Mouse (Mus musculus) neutrophil, adult 5-6 weeks (primary cell): ENCODE measurements around the gene Olfr287. TPM values are rescaled to one million over a fixed set of nuclear protein-coding genes. Genes with fewer than 3 reads are reported as not detected.

Experiments
- ATAC-seq: fragments of 151-379, 151-347 bp; 2 replicates; pipeline ENCODE4 v1.8.0; 2017; ENCODE audit warnings: mild to moderate bottlenecking, moderate TSS enrichment; ENCODE audit not compliant: insufficient number of reproducible peaks, poor library complexity, low FRiP score, severe bottlenecking; ENCODE audit errors: extremely low read depth
- total RNA-seq: library from RNA; stranded (forward); fragments of 200-1000 nt; gene quantifications from 2 replicates; pipeline ENCODE4 v1.2.3, GENCODE M21; 2017

Gene Olfr287
- total RNA-seq, 1 experiment from 2014 or later, result not detected

DNA sequence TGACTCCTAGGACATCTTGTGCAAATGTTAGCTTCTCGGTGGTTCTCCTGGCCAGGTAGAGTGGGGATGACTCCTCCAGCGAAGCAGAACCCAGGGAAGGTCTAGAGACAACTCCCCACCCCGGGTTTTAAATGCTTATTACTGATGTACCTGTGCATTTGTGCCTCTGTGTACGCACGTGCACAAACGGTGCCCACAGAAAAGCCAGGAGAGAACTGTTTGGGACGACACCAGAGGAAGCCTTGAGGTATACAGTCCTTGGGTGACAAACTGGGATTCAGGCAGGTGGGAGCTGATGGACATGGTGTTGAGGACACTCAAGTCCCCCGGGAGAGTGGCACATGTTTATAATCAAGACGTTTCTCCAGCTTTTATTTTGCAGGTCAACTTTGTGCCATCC, 49.9 kb downstream of the Olfr287 start:
- no peak for ATAC-seq

DNA sequence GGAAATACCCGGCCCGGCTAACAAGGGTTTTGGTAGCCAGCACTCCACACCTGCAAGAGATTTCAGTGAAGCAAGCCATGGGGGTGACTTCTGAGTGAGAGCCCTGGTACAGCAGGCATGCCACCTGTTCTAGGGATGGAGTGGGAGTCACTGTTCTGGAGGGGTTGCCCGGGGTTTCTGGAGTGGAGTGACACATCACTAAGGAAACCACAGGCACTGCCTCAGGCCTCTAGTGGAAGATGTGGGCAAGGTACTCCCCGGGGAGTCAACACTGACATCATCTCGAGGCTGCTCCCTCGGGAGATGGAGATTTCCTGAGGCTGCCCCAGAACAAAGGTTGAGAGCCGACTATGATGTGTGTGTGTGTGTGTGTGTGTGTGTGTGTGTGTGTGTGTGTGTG, 50.5 kb downstream of the Olfr287 start:
- ATAC-seq, result no peak

DNA sequence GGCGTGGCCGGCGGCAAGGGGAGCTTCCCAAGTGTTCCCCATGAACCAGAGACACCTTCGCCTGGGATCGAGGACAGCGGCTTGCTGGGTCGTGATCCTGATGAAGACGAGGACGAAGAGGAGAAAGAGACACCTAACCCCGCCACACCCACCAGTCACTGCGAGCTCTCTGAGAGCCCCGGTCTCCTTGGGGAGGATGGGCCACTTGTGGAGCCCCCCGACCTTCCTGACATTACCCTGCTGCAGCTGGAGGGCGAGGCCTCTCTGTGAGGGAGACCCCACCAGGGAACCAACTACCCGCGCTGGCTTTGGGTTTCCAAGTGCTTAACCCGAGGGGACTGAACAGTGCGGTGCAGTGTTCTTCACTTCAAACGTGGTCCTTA, 52.2 kb downstream of the Olfr287 start:
- no peak for ATAC-seq

DNA sequence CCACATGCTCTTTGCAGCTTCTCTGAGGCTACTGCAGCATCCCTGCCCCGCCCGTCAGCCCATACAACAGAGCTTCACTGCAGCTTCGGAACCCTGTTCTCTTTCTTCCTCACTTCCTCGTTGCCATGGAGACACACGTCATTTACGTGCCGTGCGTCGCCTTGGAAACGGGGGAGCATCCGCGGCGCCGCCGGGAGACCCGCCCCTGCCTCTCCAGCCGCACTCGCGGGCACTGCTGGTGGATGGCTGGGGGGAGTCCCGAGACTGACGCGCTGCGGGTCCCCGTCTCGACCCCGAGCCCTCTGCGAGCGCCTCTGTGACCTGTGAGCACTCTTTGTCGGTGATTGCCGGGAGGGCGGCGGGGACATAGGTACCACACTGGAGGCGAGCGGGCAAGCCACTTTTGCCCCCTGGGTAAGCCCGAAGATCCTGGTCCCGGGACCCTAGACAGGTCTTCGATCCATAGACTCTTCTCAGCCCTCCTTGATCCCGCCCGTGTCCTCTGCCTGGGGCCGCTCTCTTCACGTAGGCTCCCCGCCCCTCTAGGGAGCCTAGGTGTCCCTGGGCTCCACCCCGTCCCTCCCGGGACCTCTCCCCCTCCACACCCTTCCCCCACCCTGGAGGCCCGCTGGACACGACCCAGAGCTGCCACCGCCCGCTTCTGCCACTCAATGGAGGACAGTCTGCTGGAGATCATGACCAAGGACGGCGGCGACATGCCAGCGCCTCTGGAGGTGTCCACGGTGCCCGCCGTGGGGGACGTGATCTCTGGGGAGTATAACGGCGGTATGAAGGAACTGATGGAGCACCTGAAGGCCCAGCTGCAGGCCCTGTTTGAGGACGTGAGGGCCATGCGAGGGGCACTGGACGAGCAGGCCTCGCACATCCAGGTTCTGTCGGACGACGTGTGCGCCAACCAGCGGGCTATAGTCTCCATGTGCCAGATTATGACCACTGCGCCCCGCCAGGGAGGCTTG, 52.9 kb downstream of the Olfr287 start:
- ATAC-seq, result peak; percentile 61; the same call in 1 of the 2 replicates

DNA sequence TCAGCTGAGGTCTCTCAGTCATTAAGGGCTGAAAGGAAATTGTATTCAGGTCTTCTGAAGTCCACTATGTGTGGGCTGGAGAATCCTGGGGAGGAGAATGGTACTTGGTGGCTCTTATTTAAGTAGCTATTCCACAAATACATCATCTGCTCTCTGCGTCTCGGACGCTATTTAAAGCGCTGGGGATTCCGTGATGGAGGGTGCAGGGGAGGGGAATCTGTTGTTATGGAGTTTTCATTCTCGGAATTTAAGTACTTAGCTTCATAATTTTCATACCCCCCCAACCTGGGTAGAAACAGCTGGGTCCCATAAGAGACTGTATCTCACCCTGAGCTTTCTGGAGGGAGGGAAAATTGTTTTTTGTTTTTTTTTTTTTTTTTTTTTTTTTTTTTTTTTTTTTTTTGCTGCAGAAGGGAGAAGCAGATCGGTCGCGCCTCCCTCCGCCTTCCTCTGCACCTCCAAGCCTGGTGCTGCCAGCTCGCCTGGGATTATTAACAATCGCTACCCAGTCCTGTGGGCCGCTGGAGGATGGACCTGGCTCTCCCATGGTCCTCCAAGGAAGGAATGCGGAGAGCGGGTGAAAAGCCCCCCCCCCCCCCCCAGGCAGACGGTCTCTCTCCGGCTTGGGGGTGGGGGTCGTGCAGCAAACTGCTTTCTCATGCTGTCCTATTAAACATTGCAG, 53.8 kb downstream of the Olfr287 start, which contains the start of gene Ccdc184:
Gene Ccdc184 (plus strand): TSS at position 196 of the 682 bp plus-strand sequence.
- no peak for ATAC-seq

DNA sequence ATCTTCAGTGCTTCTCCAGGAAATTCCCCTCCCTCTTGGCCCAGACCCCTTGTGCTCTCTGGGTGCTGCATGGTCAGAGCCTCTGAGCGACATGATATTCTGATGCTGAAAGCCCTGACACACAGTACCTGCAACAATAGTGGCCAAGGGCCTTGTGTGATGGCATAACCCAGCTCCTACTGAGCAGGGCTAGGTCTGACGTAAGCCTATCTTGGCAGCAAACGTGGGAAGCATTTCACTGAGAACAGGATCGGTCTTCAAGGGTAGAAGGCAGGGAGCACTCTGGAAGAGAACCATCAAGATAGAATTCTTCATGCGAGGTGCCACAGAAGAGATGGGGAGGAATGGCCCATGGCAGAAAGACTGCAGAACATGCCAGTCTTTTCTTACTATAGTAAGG, 55.3 kb downstream of the Olfr287 start, which contains the start of gene Asb8:
Gene Asb8 (minus strand): TSS at position 101 of the 400 bp plus-strand sequence.
- no peak for ATAC-seq

DNA sequence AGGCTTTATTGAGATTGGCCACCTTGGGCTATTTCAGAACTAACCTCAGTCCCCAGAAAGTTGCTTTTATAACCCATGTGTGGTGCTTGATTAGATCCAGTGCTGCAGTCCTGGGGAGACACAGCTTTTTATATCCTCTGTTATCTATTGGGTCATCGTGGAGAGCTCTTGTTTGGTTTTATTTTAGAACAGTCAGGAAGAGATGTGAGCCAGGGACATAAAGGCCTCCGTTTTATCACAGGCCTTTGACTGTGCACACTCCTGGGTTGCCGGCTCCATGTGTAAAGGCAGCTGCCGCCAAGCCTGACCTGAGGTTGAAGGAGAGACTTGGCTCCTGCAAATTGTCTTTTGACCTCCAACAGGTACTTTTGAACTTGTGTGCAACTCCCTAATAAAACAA, 58.3 kb downstream of the Olfr287 start:
- no peak for ATAC-seq

DNA sequence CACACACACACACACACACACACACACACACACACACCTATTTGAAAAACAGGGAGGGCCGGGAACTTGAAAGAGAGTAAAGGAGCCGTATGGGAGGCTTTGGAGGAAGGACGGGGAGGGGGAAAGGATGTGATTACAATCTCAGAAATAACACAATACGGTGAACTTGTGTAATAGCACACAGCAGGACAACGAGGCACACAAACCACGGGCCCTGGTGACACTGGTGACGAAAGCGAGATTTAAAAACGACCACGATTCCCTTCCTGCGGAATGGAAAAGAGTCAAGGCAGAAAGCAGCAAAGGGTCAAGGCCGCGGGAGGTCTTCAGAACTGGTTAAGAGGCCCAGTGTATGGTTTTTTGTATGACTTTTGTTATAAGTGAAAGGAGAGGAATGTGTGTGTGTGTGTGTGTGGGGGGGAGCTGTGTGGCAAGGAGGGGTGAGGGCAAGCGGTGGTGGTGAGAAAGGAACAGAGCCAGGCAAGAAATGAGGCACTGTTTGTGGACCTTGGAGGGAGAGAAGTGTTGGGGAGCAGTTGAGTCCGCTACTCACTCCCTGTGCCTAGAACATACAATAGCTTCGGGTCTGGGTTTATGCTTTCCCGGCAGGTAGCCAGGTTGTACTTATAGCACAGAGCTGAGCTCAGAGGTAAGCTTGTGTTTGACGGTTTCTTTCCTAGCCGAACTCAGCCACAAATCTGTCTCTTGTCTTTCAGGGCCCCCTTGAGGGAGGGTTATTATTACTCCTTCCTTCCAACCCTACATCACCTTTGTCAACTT, 59.6 kb downstream of the Olfr287 start:
- ATAC-seq, result no peak

DNA sequence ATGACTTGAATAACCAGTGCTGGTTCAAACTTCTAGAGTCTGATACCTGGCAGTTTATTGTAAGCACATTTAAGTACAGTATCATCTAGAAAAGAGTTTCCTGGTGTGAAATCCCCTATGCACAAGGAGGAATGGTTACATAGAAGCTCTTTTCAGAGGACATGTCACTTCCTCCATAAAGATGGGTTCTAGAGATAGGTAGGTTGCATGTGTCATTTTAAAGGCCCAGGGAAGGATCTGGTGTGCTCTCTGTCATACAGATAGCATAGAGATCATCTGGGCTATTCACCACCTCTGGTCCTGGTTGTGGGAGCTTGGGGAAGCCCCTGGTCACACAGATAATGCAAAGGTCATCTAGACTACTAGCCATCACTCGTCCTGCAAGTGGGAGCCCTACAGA, 63.6 kb downstream of the Olfr287 start:
- no peak for ATAC-seq

Other genes starting within 250 kb of the Olfr287 start
- gene Col2a1, start 216.4 kb downstream of the Olfr287 start, total RNA-seq, result not detected in 2 replicates
- gene Pfkm, start 128.5 kb downstream of the Olfr287 start, total RNA-seq, result 2.2 and 2.6 TPM in 2 replicates
- 57.2 and 67.4 TPM in 2 replicates for gene Senp1, start 127.3 kb downstream of the Olfr287 start, total RNA-seq
- gene Asb8, start 55.4 kb downstream of the Olfr287 start, total RNA-seq, result 18.9 and 21.8 TPM in 2 replicates
- gene Ccdc184, start 53.9 kb downstream of the Olfr287 start, total RNA-seq, result not detected in 2 replicates
- gene Olfr288, start 25.5 kb downstream of the Olfr287 start, total RNA-seq, result not detected in 2 replicates
- gene Gm44579, start 79 bp downstream of the Olfr287 start, total RNA-seq, result not detected in 2 replicates
- gene Olfr286, start 13.4 kb upstream of the Olfr287 start, total RNA-seq, result not detected in 2 replicates
- not detected in 2 replicates for gene H1fnt, start 36.2 kb upstream of the Olfr287 start, total RNA-seq
- gene Zfp641, start 75.1 kb upstream of the Olfr287 start, total RNA-seq, result 0.12 TPM in 1 of 2 replicates, not detected in the other
- gene Olfr285, start 96.3 kb upstream of the Olfr287 start, total RNA-seq, result not detected in 2 replicates
- gene Olfr284, start 119.9 kb upstream of the Olfr287 start, total RNA-seq, result not detected in 2 replicates
- gene Olfr283, start 159.9 kb upstream of the Olfr287 start, total RNA-seq, result not detected in 2 replicates
- gene Olfr282, start 210.2 kb upstream of the Olfr287 start, total RNA-seq, result not detected in 2 replicates
- gene Olfr281, start 231.5 kb upstream of the Olfr287 start, total RNA-seq, result 0.12 TPM in 1 of 2 replicates, not detected in the other
- gene OR5BS1P, start 248.8 kb upstream of the Olfr287 start, total RNA-seq, result not detected in 2 replicates